Mouse (Mus musculus) hindlimb bud, embryonic 11.5 days (tissue): ENCODE data around the gene 1700001F09Rik.
"Not testable (repeated sequence)": the region's sequence is repeated elsewhere in the genome, so short reads cannot be mapped to it uniquely, and the experiment has no call there.

Experiments used
- DNase-seq: peaks from one replicate; pipeline ENCODE4 v3.0.0-alpha.2; 2012; ENCODE audit warnings: low read depth, low spot score; ENCODE audit errors: extremely low spot score

Gene 1700001F09Rik

DNA sequence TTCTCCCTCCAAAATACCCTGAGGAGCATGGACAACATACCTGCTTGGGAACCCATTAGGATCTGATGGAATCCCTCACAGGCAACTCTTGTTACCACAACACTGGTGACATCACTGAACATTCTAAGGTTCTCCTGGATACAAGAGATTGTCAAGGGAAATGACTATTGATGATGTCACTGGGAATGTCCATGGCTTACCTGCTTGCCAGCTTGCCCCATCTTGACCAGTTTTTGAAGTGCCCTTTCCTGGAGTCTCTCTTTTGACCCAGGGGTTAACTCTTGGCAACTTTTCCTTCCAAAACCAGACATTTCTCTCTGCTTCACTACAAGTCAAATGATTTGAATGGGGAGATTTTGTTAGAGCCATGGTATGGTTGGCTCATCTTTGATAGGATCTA, at the start of gene 1700001F09Rik:
TSS of gene 1700001F09Rik (minus strand) at position 101 of the 400 bp plus-strand sequence.
- not testable (repeated sequence) for DNase-seq

DNA sequence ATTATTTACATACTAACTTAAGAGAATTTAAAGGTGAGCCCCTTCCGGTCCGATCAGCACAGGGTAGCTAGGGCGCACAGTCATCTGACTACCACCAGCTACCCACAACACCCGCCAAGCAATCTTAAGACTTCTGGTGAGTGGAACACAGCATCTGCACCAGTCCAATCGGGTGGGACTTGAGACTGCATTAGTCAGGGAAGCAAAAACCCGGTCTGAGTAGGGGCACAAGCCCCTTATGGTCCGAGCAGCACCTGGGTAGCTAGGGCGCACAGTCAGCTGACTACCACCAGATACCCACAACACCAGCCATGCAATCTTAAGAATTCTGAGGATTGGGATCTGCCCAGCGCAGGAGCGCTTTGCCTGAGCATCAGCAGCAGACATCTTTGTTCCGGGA, 14.1 kb upstream of the 1700001F09Rik start:
- not testable (repeated sequence) for DNase-seq

DNA sequence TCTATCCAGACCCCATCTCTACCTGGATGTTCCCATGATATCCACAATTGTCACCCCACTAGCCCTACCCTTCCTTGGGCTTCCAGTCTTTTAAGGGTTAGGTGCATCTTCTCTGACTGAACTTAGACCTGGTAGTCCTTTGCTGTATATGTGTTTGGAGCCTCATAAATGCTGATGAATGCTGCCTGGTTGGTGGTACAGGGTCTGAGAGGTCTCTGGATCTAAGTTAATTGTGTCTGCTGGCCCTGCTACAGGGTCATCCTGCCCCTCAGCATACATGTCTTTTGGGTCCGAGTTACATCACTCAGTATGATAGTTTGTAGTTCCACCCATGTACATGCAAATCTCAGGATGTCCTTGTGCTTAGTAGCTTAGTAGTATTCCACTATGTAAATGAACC, 11.6 kb upstream of the 1700001F09Rik start:
- not testable (repeated sequence) for DNase-seq

DNA sequence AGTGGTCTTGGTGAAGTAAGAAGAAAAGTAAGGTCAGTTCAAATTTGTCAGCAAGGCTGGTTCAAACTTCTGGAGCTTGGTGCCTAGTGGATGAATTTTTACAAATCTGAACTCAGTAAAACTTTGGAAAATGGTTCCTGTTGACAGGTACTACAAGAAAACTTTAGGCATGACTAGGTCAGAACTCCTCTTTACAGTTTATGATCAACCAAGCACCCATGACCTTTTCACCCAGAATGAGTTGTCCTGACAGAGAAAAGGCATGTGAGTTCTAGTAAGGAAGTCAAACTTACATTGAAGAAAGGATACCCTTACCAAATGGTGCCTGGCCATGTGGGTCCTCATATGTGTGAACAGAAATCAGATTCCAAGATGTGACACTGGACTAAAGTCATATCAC, 9.9 kb upstream of the 1700001F09Rik start:
- DNase-seq, result not testable (repeated sequence)

DNA sequence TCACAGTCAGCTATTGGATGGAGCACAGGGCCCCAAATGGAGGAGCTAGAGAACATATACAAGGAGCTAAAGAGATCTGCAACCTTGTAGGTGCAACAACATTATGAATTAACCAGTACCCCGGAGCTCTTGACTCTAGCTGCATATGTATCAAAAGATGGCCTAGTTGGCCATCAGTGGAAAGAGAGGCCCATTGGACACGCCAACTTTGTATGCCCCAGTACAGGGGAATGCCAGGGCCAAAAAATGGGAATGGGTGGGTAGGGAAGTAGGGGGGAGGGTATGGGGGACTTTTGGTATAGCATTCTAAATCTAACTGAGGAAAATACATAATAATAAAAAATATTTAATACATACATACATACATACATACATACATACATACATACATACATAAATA, 5.3 kb upstream of the 1700001F09Rik start:
- DNase-seq, result not testable (repeated sequence)

DNA sequence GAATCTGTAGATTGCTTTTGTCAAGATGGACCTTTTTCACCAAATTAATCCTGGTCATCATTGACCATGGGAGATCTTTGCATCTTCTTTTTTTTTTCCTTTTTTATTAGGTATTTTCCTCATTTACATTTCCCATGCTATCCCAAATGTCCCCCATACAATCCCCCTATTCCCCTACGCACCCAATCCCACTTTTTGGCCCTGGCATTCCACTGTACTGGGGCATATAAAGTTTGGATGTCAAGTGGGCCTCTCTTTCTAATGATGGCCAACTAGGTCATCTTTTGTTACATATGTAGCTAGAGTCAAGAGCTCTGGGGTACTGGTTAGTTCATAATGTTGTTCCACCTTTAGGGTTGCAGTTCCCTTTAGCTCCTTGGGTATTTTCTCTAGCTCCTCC, 10.0 kb downstream of the 1700001F09Rik start:
- DNase-seq, result not testable (repeated sequence)

DNA sequence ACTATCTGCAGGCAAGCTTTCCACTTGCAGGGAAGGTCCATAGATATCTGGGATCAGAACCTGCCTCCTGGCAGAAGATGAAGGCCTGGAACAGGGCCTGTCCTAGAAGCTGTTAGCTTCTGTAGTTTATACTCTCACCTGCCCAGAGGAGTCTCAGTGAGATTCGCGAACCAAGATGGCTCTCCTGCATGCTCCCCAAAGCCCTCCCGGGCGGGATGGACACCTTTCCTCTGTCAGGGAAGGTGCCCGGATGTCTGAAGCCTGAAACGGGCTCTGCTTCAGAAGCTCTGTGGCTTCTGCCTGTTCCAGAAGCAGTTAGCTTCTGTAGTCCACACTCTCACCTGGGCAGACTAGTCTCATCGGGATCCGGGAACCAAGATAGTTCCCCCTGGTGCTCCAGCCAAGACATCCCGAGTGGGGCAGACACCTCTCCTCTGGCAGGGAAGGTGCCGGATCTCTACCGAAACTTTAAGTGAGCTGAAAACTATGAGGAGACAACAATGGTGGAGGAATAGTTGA, 16.2 kb downstream of the 1700001F09Rik start:
- not testable (repeated sequence) for DNase-seq

DNA sequence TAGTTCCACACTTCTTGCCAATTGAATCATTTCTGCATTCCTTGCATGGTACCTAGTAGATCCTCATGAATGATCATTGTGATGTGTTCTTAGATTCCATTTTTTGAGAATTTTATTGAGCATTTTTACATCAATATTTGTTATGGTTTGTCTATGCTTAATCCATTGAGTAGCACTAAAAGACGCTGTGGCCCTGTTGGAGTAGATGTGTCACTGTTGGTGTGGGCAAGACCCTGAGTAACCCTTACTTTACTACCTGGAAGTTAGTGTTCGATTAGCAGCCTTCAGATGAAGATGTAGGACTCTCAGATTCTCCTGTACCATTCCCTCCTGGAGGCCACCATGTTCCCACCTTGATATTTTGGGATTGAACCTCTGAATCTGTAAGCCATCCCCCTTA, 19.0 kb downstream of the 1700001F09Rik start:
- DNase-seq, result not testable (repeated sequence)

DNA sequence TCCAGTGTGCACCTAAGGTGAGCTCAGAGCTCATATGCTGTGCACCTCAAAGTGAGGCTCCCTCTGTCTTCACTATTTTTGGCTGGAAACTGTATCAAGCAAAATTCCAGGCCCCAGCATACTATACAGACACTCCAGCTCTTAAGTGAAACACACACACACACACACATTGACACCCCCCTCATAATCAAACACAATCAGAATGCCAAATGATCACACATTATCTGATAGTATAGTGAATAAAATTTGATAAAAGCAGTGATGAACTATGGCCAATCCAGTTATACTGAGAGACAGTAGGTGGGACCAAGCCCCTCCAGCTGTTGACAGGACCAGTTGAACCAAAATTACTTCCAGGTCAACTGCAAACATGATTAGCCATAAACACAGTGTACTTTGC, 28.1 kb downstream of the 1700001F09Rik start:
- not testable (repeated sequence) for DNase-seq

DNA sequence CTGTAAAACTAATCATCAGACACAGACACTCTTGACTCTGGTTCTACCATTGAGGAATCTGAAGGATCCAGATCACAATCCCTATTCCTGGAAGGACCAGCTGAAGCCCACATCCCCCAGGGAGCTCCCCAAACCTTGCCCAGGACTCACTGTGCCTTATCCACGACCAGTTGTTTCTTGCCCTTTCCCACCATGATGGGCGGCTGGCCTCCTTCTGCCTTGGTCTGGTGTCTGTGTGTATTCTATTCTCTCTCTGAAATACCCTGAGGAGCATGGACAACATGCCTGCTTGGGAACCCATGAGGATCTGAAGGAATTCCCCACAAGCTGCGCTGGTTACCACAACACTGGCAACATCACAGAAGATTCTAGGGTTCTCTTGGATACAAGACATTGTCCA, 54.1 kb downstream of the 1700001F09Rik start, which contains the start of gene Gm8127:
TSS of gene Gm8127 (minus strand) at position 330 of the 400 bp plus-strand sequence.
- DNase-seq, result not testable (repeated sequence)
